Mouse (Mus musculus): ENCODE data around the gene Cyba.
A peak's percentile ranks its signal among the peaks of the same experiment; 100 is the strongest.

Gene Cyba

DNA sequence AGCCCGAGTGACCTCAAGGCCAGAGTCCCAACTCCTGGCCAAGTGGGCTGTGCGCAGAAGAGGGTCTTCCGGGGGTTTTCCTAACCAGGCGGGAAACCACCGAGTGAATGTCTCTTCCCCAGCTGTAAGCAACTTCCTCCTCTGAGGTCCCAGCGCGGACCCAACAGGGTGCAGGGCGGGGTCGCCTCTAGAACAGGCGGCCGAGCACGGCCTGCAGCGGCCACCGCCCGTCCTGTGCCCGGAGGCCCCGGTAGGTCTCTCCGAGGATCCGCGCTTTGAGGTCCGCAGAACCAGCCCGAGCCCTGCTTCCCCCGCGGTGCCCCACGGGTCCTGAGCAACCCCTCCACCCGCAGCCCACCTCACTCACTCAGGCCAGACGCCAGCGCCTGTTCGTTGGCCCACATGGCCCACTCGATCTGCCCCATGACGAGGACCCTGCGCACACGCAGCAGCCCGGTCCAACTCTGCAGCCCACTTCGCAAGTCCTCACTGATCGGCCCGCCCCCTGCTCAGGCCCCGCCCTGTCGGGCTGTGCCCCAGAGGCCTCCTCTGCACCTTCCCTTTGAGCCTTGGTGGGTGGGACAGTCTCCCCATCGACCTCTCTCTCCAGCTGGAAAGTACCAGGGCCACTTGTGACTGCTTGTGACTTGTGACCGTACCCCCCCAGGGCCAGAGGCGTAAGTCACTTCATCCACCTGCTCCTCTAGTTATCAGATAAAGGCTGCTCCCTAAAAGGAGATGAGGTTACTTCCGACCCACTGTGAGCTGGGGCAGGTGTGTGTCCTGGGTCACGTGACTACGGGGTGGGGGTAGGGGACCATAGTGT is at the start of gene Cyba:
TSS of gene Cyba (minus strand) at position 488 of the 826 bp plus-strand sequence.
- peak; percentile 89 to 90 for DNase-seq (ENCODE audit: low spot score in 2 of 2)

DNA sequence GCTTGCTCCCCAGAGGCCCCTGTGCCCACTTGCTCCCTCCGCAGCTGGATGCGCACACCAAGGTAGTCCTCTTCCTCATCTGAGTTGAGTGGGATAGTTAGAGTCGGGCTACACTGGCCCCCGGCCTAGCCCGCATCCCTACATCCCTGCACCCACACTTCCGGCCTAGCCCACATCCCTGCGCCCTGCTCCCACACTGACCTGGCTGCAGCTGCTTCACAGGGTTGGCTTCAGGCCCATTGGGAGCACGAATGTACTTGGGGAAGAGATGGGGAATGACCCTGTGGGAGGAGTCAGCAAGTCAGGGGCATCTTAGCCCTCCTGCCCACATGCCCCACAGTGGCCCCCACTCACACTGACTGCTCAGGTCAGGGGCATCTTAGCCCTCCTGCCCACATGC is 49.7 kb upstream of the Cyba start:
- DNase-seq (ENCODE audit: low spot score in 2 of 2), result no peak

DNA sequence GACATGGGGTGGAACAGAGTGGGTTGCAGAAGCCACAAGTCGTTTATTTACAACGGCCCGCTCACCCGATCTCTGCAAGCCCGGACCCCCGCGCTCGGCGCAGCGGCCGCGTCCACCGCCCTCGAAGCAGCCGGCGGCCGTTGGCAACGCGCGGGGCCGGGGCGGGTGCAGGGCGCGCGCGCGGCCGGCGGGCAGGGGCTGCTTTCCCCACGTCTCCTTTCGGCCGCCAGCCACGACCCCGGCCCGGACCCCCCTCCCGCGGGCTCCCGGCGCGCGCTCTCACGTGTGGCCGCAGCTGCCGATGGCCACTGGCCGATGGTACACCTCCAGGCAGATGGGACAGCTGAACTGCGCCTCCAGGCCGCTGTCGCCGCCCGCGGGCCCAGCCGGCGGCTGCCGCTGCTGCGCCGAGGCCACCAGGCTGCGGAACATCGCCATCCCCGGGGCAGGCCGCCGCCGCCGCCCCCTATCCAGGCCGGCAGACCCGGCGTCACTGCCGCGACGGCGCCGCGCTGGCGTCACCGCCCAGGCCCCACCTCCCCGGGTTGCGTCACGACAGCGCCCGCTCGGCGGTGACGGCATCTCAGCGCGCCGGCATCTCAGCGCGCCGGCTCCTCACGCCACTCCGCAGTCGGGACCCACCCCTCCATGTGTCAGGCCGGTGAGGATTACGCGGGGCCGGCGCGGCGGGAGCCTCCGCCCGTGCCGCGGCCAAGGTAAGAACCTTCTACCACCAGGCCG is 43.0 kb upstream of the Cyba start, which contains the start of the genes Rnf166 and Ctu2:
TSS of gene Rnf166 (minus strand) at position 485 of the 741 bp plus-strand sequence.
TSS of gene Ctu2 (plus strand) at position 564 of the 741 bp plus-strand sequence.
- DNase-seq (ENCODE audit: low spot score in 2 of 2), result peak; percentile 86 to 91

DNA sequence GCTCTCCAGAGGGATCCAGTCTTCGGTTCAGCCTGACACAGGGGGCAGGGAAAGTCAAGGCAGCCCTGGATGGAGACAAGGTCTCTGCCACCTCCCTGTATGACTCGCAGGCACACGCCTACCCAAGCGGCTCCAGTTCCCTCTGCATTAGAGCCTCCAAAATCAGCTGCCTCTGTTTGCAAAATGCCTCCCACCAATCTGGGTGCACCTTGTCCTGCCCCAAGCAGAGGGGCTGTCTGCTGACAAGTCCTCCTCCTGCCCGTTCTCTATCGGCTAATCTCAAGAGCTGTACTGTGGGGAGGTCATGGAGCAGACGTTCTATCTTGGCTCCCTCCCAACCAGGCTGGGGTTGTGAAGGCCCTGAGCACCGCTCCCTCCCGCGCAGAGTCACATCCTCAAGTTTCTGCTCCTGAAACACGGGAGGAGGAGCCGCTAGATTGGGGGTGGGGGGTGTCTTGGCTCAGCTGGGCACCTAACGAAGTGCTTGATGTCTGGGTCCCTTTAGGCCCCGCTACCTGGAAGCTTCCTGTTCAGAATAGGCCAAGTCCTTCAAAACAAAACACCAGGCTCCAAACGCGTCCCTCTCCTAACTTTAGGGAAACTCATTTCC is 42.3 kb upstream of the Cyba start:
- no peak for DNase-seq (ENCODE audit: low spot score in 2 of 2)

DNA sequence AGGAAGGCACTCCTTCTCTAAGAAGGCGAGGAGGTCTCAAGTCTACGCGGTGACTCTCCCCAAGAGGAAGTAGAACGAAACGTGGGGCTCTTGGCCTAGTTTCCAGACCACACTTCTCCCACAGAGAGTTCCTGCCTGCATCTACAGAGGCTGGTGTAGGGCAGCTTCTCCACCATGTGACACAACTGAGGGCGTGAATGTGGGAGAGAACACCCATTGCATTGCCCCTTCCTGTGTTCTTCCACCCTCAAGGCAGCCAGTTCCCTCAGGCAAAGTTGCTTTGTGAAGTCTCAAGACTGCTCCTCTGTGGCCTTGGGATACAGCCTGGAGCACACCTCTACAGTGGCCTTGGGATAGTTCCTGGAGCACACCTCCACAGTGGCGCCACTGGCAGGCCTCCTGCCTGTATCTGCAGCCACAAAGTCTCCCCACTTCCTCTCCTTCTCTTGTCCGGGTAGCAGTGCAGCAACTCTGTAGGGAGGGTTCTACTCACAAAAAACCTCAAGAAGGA is 41.2 kb upstream of the Cyba start:
- DNase-seq (ENCODE audit: low spot score in 2 of 2), result peak; percentile 38 to 56

DNA sequence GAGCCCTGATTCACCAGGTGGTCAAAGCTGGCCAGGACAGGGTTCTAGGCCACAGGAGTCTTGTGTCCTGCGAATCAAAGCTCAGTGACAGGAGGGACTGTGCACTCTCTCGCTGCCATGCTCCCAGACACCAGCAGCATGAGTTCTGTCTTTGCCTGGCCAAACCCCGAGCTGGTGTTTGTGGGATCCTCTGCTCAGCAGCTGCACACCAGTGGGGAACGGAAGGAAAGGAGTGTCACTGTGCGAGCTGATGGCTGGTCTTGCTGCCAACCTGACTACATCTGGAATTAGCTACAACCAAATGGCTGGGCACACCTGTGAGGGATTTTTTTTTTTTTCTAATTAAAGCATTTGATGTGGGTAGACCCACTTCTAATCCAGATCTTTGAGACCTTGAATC is 38.0 kb upstream of the Cyba start:
- DNase-seq (ENCODE audit: low spot score in 2 of 2), result no peak

DNA sequence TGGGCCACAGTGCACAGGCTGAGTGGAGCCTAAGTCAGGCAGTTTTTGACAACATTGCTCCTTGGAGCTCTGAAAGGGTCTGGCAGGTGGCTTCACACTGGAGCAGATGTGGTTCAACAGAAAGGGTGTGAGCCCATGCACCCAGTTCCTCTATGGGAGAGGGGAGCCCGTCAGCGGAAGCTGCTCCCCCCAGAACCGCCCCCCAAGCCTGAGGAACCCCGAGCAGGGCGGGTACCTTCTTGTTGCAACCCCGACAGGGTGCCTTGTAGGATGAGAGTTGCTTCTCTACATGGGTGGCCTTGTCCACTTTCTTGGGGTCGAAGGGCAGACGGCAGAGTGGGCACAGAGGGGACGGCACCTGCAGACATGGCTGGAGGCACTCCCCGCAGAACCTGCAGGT is 37.2 kb upstream of the Cyba start:
- DNase-seq (ENCODE audit: low spot score in 2 of 2), result no peak

DNA sequence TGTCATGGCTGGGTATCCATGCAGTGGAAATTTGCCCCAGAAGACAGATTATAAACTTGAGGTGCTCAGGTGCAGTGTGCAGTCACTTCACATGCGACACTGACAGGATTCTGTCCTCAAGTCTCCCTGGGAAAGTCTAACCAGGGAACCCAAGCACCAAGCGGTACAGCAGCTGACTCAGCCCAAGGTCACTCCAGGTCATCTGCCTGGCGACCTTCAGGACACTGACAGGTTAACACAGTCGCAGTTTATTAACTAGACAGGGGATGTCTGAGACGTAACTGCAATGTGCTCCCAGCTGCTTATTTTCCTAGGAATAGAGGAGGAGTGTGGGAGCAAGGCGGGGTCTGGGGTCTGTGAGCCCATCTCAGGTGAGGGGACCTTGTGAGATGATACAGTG is 36.7 kb upstream of the Cyba start:
- no peak for DNase-seq (ENCODE audit: low spot score in 2 of 2)

DNA sequence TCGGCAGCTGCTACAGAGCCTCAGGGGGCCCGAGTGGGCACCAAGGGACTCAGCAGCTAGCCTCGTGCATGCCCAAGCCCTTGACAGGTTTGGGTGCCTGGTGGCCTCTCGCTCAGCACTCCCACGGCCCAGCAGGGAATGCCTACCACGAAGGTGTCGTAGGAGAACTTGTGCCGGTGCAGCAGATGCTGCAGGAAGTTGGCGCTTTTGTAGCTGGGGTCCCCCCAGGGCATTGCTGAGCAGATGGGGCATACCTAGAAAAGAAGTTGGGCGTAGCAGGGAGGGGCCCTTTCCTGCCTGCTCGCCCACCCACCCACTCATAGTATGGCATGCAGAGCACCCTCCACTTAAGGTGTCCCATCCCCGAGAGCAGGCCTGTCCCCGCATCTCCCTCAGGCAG is 35.1 kb upstream of the Cyba start:
- no peak for DNase-seq (ENCODE audit: low spot score in 2 of 2)

DNA sequence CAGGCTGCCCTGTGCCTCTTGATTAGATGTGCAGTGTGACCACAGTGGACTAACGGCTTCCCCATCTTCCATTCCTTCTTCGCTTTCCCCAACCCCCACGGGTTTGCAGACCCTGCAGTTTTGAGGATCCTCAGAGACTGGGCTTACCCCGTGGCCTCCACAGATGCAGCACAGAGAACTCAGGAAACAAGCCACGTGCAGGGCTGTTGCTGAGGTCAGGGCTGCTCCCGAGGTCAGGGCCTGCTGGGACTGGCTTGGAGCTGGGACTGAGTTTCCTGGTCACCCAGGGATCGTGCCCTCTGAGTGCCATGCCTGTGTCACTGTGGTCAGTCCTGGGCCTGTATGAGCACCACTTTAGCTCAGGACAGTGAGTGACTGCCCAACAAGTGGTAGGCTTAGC is 32.3 kb upstream of the Cyba start:
- DNase-seq (ENCODE audit: low spot score in 2 of 2), result no peak

DNA sequence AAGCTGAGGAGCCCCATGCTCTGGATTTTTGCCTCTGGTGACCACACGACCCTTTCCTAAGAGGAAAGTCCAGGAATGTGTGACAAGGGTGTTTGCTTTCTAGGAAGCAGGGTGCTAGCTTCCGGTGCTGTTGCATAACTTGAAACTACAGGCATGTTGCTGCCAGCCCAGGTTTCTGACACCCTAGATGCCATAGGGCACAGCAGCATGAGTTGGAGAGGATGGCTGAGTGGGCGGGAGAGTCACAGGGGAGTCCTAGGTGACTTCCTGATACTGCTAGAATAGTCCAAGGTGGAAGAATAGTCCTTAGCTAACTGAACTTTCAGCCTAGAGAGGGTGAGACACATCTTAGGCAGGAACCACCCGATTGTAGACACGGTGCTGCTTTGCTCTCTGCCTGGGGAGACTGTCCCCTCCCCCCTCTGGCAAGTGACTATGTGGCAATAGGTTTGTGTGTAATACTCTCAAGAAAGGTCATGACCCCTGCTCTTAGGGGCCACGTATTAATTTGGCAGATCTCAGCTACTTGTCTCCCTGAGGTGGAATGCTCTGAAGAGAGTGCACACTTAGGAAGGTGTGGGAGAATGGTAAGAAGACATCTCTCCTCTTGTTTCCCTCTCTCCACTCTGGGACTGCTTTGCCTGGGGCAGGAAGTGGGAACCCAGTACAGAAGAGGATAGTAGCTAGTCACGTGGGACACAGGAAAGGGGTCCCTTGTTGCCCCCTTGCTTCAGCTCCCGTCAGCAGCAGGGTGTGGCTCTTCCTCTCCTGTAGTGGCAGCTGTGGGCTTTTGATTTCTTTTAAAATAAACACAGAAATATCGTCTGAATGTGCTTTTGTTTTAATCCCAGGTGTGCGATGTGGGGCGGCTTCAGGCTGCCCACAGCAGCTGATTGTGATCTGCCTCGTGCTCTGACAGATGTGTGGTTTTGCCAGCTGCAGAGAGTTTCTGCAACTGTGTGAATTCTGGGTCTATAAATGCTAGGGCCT is 31.2 kb upstream of the Cyba start:
- peak; percentile 21 to 27 for DNase-seq (ENCODE audit: low spot score in 2 of 2)

DNA sequence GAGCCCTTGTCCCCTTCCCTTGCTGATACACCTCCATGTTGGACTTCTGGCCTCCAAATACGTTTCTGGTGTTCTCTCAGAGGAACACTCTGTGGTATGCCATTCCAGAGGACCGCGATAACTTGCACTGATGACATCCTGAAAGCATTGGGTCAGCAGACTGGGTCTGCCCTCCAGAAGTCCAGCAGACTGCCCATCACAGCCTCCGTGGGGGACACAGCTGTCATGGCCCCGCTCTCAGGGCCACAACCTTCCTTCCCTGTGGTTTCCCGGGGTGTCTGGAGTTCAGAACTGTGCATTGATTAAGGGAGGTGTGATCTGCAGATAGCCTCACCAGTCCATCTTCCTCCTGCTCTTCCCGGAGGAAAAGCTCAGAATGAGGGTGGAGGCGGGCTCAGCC is 29.8 kb upstream of the Cyba start:
- no peak for DNase-seq (ENCODE audit: low spot score in 2 of 2)

DNA sequence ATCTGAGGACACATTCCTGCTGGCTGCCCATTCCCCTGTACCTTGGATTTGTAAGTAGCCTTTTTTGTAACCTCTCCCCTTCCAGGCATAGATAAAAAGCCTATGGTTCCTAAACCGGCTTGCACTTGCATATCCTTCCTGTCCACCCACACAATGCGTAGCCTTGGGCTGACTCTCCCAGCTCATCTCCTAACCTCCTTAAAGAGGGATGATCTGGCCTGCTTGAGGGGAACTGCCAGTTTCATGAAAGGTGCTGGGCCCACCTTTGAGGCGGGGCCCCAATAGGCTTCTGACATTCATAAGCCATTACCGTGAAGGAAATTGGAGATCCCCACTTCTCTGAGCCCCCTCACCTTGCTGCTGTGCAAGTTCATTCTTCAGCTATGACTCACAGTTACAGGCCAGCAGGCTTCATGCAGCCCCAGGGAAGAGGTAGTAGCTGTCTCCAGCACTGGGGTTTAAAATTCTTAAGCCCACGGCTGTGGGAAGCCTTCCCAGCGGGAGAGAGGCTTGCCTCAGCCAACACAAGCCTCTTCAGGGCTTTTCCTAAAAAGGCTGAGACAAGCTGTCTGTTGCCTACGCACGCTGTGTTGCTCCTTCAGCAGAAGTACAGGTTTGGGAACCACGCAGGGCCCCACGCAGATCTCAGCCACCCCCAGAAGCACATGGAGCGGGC is 28.9 kb upstream of the Cyba start:
- no peak for DNase-seq (ENCODE audit: low spot score in 2 of 2)

DNA sequence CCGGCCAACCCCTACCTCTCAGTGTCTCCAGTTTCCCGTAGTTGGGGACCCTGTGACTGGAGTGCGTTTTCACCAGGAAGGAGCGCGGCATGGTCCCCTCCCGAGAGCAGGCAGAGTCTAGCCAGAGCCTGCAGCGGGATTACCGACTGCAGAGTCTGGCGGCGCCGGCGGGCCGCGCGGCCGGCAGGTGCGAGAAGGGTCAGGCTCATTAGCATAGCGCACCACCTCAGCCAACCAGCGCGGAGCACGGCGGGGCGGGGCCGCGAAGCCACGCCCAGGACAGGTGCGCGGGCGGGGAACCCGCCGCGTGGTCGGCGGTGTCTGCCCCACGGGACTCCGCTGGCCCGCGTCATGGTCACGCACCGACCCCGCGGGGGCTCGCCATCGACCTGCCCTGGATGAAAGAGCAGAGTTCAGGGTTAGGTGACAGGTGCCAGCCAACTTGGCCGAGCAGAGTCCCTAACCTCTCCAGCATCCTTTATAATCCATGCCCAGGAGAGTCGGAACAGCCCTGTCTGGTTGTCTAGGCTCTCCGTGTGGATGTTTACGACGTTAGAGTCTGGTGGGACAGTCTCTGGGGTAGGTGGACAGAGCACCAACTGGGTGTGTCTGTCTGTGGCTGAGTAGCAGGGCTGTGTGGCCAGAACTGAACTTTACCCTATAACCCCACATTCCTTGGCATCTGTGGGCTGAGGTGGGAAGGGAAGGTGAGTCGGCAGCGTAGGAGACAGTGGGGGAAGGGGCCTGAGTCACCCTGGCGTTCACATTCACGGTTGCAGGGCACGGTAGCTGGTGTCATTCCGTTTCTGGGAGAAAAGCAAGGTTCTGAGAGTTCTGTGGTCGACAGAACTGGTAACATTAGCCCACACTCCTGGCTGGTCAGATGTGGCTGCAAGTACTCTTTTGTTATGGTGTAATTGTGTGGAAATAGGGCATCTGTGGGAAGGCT is 28.1 kb upstream of the Cyba start, which contains the start of gene Snai3:
TSS of gene Snai3 (minus strand) at position 210 of the 949 bp plus-strand sequence.
- DNase-seq (ENCODE audit: low spot score in 2 of 2), result peak; percentile 45 to 79

DNA sequence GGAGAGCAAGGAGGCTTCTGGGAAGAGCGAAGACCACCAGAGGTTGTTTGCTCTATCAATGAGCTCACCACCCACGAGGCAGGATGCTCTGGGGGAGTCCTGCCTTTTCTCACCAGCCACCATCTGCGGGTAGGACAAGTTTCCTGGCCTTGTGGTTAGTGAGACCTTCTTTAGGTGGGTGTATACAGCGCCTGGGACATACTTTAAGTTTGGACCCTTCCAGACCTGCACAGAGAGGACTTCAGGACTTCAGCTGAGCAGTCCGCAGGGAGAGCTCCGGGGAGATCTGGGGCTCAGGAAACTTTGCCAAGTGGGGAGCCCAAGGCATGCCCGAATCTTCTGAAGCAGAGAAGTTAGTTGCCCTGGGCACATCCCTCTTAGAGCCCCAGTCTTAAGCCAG is 27.3 kb upstream of the Cyba start:
- peak in 1 of 2 experiments; percentile 41 for DNase-seq (ENCODE audit: low spot score in 2 of 2)

DNA sequence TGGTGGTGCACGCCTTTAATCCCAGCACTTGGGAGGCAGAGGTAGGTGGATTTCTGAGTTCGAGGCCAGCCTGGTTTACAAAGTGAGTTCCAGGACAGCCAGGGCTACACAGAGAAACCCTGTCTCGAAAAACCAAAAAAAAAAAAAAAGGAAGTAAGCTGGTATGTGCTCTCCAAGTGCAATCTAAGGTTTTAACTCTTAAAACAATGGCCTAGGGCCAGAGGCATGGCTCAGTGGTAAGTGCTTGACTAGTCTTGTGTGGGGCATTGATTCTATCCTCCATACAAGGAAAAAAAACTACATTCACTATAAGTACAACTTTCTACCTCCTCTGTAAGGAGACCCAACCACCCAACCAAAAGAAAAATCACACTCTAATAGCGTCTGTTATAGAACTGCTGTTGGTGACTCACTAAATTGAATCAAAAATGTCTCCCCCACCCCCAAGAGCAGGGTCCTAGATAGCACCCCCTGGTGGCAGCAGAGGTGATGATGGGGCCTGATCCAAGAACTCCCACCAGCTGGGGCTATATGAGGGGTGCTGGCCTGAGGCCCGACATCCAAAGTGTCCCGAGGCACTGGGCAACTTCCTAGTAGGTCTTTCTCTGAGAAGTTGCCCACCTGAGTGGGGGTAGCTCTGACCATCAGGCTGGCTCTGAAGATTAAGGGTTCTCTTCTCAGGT is 26.6 kb upstream of the Cyba start:
- peak; percentile 51 to 67 for DNase-seq (ENCODE audit: low spot score in 2 of 2)

DNA sequence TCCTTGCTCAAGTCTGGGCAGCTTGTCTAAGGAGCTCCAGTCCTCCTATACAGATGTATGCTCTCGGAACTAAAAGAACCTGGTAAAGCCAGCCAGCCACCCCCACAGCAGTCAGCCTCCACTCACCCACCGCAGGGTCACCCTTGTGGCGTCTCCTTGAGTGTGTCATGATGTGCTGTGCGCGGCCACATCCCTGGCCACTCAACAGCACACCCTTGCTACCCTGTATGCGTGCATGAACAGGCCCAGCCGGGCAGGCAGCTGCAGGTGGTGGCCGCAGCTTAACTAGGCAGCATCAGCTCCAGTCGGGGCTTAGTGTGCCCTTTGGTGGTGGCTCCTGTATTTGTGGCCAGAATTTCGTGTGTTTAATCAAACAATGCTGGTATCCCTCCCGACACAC is 24.4 kb upstream of the Cyba start:
- DNase-seq (ENCODE audit: low spot score in 2 of 2), result no peak

DNA sequence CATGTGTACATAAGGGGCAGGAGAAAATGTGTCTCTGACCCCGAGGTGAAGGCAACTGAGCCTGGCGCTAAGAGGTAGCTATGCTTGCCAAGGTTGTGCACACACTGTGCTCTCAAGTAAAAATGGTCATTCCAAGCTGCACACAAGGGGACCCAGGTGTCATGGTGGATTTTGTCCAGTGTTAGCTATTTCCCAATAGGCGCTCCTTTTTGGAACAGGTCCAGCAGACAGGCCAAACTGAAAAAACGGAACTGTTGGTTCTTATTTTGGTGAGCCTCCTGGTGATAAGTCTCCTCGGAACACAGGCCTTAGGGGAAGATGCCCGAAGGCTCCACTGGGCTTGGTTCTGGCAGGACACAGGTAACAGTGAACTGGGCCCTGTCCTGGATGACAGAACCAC is 21.7 kb upstream of the Cyba start:
- no peak for DNase-seq (ENCODE audit: low spot score in 2 of 2)

DNA sequence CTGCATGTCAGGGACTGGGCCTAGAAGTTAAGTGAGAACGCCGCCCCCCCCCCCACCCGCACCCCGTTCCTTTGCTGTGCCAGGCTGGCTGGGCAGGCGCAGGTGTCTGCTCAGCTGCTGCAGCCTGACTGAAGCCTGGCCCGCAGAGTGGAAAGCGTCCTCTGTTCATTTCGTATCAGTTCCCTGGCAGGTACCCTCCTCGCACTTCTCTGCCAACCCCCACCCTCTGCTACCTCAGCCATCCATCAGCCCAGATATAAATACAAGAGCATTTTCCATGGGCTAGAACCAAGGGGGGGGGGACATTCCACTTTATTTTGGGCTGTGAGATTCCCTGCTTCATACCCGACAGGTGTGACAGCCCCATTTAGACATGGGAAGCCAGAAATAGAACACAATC is 19.4 kb upstream of the Cyba start:
- DNase-seq (ENCODE audit: low spot score in 2 of 2), result no peak
